Mouse (Mus musculus) CD4-positive, CD25-positive, alpha-beta regulatory T cell, adult 4 months (primary cell): ENCODE data around the gene Otulin. TPM values are rescaled to one million over a fixed set of nuclear protein-coding genes. Genes with fewer than 3 reads are reported as not detected.

Experiments
- ATAC-seq: one replicate; pipeline ENCODE4 v1.8.0; 2017
- polyA plus RNA-seq, 2 experiments: library from polyadenylated mRNA; unstranded; fragments of 100-300 nt; shearing (Covaris generic); gene quantifications; one replicate each; pipeline ENCODE4 v1.2.1; 2017

Gene Otulin
- polyA plus RNA-seq, 2 experiments from 2014 or later, result 10.7 to 10.8 TPM

GRCm38 (mm10) chr15:27549071-27549470 lies 81.4 kb downstream of the Otulin start:
- no peak for ATAC-seq

DNA sequence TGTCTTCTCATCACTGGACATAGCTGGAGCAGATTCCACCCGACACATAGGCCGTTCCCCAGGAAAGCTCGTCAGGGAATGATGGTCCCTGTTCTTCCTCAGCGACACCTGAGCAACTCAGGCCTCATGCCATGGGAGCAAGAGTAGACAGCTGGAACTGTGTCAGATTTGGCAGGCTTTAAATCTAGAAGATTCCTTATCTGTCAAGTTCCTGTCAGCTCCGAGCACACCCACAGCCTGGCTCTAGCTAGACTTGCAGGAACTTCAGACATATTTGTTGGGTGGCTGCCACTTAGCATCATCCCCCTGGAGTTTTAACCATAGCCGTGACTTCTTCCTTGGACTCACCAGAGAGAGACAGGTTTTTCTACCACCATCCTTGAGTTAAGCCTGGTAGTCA lies 82.4 kb downstream of the Otulin start:
- no peak for ATAC-seq

DNA sequence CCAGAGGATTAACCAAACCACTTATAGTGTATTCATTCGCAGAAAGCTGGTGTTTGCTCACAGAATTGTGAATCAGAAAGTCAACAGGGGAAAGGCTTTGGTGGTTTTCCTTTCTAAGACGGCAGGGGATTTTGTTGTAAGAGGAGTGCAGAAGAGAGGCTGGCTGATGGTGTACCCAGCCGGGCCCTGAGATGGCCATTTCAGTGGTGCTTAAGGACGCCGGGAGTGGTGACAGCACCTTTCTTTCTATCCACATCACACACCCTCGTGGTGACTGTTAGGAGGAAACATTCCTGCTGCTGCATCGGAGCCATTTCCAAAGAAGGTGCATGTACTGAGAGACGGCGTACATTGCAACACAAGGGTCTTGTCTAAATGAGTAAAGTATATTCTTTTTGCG lies 85.3 kb downstream of the Otulin start:
- ATAC-seq, result no peak

DNA sequence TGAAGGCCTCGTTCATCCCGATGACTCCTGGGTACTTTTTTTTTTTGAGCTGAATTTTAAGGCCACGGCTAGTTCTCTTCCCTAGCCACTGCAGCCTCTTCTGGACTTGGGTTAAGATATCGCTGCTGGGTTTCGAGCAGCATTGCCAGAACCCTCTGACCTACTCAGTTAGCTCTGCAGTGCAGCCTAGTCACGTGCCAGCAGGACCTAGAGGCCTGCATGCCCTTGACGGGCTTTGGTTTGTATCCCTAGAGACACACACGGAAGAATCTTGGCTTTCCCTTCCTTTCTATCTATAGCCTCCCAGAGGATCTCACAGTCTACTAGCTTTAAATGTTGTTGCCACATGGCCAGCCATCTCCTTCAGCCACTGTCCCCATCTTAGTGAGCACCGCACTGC lies 90.7 kb downstream of the Otulin start:
- no peak for ATAC-seq

GRCm38 (mm10) chr15:27537519-27538223 lies 92.8 kb downstream of the Otulin start:
- no peak for ATAC-seq

GRCm38 (mm10) chr15:27536771-27537170 lies 93.7 kb downstream of the Otulin start:
- no peak for ATAC-seq

DNA sequence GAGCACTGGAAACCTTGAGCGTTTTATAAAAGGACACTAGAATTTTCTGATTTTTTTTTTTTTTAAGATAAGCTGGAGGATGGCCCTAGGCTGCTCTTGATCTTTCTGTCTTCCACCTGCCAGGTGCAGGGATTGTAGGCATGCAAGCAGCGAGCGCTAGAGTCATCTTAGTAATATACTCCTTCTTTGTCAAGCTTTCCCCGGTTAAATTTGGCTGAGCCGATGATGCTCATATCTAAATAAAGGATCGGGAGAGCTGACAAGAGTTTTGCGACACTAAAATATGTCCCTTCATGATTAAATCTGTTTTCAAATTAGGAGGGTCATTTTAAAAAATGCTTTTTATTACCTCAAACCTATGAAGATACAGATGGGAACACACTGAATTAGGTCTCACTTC lies 94.3 kb downstream of the Otulin start:
- no peak for ATAC-seq

GRCm38 (mm10) chr15:27535681-27536080 lies 94.8 kb downstream of the Otulin start:
- no peak for ATAC-seq

GRCm38 (mm10) chr15:27533036-27533435 lies 97.5 kb downstream of the Otulin start:
- ATAC-seq, result no peak

GRCm38 (mm10) chr15:27530023-27530422 lies 100.5 kb downstream of the Otulin start:
- ATAC-seq, result no peak

DNA sequence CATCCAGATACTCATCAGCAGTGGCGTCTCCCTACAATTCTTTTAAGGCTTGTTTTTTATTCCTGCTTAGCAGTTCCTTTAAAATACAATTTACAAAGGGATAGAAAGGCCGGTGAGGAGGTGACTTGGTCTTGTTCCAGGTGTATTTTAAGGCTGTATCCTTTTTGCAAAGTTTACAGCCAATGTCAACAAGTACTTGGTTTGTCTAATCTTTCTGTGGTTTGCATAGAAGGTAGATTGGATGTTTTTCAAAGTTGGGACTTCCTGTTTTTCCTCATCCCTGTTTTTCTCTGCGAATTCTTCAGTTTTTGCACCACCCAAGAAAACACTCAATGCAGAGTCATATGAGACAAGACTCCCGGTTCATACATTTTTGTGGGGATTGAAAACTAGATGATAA lies 101.6 kb downstream of the Otulin start:
- ATAC-seq, result no peak

DNA sequence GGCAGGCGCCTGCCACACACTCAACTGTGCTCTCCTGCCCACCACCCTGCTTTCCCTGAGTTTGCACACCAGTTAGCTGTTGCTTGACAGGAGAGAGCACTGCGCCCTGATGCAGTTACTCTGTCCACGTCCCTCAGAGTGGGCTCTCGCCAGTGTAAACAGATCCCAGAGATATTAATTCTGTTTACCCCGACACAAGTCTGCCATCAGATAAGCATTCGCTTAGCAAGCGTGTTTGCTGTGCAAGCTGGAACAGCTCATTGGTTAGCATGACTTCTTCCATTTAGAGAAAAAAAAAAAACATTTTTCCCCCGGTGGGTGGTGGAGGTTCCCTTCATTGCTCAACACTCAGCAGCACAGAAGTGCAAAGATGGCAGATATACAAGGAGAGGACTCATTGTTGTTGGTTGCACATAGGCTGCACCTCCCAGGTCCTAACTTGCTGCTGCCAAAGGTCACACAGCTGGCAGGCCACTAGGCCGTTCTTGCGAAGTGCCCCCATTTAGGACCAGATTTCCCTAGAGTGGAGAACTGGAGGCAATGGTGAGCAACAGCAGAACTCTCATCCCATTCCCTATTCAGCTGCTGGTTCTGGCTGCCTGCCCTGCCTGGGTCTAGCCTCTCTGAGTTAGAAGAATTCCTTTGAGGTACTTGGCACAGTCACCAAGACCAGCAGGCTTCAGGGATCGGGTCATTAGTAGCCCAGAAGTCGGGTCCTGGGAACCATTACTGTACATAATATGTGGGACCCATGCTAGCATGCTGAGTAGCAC lies 105.1 kb downstream of the Otulin start:
- no peak for ATAC-seq

DNA sequence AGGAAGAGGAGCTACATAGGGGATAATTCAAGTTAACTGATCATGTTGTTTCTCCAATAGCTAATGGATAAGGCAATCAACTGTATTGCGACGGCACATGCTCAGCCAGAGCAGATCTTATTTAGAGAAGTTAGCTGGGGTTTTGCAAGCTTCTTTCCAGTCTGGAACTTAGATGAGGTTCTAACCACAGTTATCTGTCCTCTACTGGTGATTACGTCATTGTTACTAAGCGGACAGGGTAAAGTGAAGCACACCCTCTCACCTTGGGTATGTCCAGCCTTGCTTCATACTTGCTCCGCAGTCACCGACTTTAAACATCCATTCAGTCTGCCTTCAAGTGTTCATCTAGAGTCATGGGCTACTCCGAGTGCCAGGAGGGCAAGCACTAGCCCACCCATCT lies 110.6 kb downstream of the Otulin start:
- no peak for ATAC-seq

DNA sequence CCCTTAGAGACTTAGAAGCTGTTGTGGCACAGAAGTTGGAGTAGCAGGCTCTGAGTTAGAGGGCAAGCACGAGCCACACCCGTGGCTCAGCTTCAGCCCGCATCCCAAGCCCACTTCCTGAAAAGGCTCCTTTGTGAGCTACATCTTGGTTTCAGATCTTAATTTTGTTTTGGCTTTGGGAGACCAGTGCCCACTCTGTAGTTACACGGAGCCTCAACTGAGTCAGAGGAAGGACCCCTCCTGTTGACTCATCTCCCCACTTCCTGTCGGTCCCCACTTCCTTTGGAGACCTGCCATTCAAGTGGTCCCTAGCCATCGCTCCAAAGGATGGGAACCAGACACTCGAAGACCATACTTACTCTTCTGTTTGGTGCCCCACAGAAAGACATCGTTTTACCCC lies 112.5 kb downstream of the Otulin start:
- ATAC-seq, result peak; percentile 74

GRCm38 (mm10) chr15:27516927-27517326 lies 113.6 kb downstream of the Otulin start:
- no peak for ATAC-seq

DNA sequence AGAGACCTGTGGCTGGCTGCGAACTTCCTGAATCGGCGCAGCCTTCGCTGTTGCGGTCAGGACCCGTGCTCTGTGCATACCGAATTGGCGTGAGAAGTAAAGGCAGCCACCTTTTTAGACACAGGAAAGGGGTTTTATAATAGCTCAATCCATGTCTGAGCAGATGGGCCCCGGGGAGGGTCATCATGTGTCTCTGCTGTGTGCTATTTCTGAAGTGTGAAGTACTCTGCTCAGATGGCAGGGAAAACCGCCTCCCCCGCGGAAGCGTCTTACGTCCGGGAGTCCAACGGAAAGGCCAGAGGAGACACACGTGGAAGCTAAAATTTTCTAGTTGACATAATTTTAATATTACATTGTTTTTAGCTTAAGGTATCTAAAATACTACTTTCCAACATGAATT lies 121.5 kb downstream of the Otulin start:
- no peak for ATAC-seq

- no peak for ATAC-seq
Observed at GRCm38 (mm10) chr15:27508169-27508568, 122.3 kb downstream of the Otulin start.

- ATAC-seq, result no peak
Observed at GRCm38 (mm10) chr15:27506893-27507596, 123.4 kb downstream of the Otulin start.

DNA sequence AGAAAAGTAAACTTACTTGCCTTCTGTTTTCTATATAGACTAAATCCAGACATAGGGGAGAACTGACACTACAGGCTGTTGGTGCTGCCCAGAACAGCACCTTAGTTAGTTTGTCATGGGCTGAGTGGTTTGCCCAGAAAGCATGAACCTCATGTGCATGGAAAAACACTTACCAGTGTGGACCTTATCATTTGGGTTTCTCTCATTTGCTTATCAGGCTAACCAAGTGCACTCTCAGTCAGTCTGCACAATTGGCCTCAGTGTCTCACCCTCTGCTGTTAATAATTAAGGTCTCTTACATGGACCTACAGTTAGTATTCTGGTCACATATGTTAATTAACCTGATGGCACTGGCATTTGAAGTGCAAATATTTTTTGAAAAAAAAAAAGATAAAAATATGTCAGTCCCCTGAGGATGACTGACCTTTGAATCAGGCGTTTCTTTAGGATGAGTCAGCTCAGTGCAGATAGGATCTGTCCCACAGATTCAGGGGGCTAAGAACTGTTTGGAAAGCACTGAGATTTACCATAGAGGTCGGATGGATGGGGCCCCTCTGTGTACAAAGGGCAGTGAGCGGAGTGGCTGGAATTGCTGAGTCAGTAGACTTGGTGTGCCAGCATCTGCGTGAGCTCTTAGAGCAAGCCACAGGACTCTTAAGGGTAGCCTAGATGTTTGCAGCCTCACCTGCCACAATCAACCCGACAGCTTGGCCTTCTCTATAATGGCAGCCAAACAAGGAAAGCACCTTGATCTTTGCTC lies 124.2 kb downstream of the Otulin start:
- ATAC-seq, result no peak

GRCm38 (mm10) chr15:27503801-27504730 lies 126.4 kb downstream of the Otulin start:
- ATAC-seq, result no peak

GRCm38 (mm10) chr15:27503221-27503620 lies 127.3 kb downstream of the Otulin start:
- ATAC-seq, result no peak

- no peak for ATAC-seq
Observed at GRCm38 (mm10) chr15:27502338-27502737, 128.2 kb downstream of the Otulin start.
